Mouse (Mus musculus): ENCODE measurements around the gene Arntl.

The Arntl gene

DNA sequence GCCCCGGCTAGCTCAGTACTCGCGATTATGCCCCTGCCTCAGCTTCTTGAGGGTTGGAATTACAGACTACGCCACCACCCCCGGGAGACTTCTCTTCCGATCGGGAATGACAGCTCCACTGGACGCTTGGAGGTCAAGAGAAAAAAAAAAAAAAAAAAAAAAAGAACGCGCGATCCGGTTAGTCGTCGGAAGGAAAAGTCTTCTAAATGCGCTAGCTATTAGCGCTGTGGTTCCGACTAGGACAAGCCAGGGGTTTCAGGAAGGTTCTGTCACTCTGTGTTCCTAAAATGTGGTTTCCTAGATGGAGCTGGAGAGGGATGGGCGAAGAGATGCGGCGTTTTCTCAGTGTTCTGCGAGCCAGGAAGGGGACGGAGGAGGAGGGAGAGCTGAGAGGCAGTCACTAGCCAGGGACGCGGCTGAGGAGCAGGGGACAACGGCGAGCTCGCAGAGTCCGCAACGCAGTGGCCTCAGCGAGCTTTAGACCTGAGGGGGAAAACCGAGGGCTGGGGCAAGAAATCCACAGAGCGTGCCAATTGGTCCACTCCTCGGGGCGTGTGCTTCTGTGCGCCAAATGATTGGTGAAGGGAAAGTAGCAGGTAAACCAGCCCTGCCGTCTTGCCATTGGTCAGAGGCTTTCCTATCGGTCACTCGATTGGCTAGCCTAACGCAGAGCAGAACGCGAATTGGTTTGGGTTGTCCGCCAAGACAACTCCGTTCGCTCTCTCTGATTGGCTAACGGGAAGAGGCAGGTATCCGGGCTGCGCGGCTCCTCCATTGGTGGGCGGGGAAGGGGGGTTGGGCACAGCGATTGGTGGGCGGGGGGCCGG lies at the start of gene Arntl:
Gene Arntl (plus strand): TSS at position 822 of the 827 bp plus-strand sequence.
- DNase-seq (ENCODE audit: low spot score), result peak; percentile 99

DNA sequence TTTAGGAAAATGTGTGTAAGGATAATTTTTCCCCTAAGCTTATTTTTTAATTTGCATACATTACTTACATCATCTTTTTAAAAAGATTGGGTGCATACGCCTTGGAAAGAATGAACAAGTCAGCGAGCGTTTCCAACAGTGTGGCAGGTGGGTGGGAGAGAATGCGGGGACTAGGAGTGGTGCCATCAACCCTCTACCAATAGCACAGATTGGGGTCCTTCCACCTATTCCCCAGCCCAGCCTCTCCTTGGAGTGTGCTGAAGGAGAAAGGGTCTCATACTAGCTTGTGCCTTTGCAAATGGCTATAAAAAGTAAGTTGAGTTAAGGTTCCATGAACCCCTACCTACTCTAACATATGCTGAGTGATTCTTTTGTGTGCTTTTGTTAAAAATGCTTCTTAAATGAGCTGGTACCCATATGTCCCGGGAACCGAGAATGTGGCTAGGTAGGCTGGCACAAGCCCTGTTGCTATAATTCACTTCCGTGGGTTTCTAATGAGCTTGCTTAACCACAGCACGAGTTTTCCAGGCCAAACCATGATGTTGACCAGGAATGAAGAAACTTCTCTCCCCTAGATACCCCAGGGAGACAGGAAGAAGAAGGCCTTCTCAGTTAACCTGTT lies 46.1 kb upstream of the Arntl start:
- no peak for DNase-seq (ENCODE audit: low spot score)

DNA sequence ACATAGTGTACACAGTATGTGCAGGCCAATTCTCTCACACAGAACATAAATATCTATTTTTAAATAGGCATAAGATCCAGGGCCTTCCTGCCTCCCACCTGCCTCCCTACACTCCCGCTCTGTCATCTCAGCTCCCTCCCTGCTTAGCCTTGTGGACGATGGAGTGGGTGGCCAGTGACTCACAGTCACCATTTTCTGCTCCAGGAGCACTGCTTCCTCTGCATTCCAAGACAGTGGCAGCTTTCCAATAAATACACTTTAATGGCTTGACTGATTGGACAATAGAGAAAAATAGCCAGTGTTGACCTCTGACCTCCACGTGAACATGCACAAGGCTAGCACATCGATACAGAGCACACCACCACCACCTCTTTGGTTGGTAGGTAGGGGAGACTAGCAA lies 42.5 kb upstream of the Arntl start:
- peak; percentile 36 for DNase-seq (ENCODE audit: low spot score)

GRCm38 (mm10) chr7:113167092-113167491 lies 40.2 kb upstream of the Arntl start:
- peak; percentile 41 for DNase-seq (ENCODE audit: low spot score)

GRCm38 (mm10) chr7:113168609-113169008 lies 38.7 kb upstream of the Arntl start:
- DNase-seq (ENCODE audit: low spot score), result no peak

GRCm38 (mm10) chr7:113172425-113172824 lies 34.8 kb upstream of the Arntl start:
- no peak for DNase-seq (ENCODE audit: low spot score)

GRCm38 (mm10) chr7:113175481-113175880 lies 31.8 kb upstream of the Arntl start:
- no peak for DNase-seq (ENCODE audit: low spot score)

DNA sequence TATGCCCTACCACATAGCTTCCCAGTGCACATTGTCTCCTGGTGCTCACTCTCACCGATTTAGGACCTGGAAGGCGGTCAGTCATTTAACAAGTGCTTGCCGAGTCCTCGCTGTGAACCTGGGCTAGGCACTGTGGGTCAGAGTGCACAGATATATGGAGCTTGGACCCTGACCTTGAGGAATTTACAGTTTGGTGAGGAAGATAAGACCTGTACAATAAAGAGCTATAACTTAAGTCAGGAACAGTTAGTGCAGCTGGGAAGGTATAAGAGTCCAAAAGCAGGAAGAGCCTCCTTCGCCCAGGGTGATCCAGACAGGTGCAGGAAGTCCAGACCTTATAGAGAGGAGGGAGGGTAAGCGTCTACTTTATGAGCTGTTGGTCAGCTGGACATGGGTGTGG lies 29.2 kb upstream of the Arntl start:
- DNase-seq (ENCODE audit: low spot score), result no peak

DNA sequence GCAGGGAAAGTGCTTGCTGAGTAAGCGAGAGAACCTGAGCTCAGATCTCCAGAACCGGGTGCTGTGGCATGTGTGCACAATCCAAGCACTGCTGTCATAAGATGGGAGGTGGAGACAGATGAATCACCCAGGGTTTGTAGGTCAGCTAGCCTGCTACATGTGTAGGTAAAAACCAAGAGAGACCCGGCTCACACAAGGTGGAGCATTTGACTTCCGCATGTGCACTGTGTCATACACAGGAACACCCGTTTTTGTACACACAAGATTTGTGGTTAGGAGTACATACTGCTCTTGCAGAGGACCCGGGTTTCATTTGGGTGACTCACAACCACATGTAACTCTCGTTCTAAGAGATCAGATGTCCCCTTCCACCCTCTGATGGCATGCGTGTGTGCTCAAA lies 23.5 kb upstream of the Arntl start:
- DNase-seq (ENCODE audit: low spot score), result no peak

GRCm38 (mm10) chr7:113185056-113185455 lies 22.2 kb upstream of the Arntl start:
- DNase-seq (ENCODE audit: low spot score), result no peak

DNA sequence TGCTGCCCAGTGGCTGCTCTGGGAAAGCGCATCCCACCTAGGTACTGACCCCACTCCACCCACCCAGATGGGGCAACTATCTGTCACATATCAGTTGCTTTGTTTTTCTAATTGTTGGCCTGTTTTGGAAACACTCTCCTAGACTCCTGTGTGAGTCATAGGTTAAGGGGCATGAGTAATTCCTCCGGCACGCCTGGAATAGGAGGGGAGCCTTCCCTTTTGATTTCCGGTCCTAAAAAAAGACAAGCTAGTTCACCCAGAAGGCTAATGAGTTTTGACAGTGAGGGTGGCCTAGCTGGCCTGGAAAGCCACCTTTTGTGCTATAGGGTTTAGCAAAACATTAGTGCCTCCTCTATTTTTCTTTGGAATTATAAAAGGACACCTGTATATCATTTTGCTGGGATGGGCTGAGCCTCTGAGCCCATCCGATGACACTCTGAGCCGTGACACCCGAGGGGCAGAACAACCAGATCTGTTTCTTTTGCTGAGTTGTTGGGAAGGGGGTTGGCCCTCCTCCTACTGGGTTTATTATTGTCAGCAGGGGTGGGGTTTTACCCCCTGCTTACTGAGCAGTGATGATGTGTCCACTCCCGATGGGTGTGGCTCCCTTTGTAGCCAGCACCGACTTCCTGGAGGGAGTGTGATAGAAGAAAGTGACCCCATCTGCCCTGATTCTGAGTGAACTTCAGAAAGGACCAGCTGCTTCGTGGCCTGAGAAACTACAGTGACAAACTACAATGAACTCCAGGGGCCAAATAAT lies 21.0 kb upstream of the Arntl start:
- DNase-seq (ENCODE audit: low spot score), result no peak

DNA sequence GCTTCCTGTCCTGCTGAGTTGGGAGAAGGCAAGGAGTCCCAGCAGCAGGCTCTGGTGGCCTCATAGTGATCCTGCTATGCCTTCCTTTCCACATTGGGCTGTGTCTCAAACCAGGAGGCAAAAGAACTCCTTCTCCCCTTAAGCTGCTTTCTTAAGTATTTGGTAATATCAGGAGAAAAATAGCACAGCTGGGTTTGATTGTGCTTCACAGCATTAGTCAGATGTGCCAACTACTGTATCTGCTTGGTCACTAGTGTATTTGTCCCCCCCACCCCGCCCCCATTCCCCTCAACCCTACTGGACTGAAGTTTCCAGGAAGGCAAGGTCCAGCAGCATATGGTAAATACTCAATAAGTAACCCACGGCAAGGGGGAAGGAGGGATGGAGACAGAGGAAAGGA lies 19.2 kb upstream of the Arntl start:
- no peak for DNase-seq (ENCODE audit: low spot score)

- no peak for DNase-seq (ENCODE audit: low spot score)
Measured at GRCm38 (mm10) chr7:113188566-113188965, 18.7 kb upstream of the Arntl start.

GRCm38 (mm10) chr7:113191787-113192186 lies 15.5 kb upstream of the Arntl start:
- DNase-seq (ENCODE audit: low spot score), result no peak

- DNase-seq (ENCODE audit: low spot score), result no peak
Measured at GRCm38 (mm10) chr7:113192714-113193365, 14.4 kb upstream of the Arntl start.

- no peak for DNase-seq (ENCODE audit: low spot score)
Measured at GRCm38 (mm10) chr7:113193872-113194271, 13.4 kb upstream of the Arntl start.

- no peak for DNase-seq (ENCODE audit: low spot score)
Measured at GRCm38 (mm10) chr7:113195271-113195670, 12.0 kb upstream of the Arntl start.

DNA sequence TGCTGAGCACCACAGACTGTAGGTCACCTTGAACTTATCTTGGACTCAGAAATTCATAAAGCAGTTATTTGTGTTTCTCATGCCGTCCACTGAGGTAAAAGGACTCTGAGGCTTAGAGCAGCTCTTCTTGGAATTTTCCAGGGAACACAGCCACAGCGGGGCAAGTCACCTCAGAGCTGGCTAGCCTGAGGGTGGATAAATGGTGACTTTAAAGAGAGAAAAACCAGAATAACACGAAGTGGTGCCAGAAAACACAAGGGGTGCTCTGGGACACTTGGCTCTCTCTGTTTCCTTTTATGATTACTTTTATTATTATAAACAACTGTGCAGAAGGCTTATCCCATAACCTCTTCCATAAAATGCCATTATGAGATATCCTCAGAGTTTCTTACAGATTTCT lies 11.1 kb upstream of the Arntl start:
- DNase-seq (ENCODE audit: low spot score), result no peak

- DNase-seq (ENCODE audit: low spot score), result no peak
Measured at GRCm38 (mm10) chr7:113197161-113197775, 10.0 kb upstream of the Arntl start.

GRCm38 (mm10) chr7:113201584-113201983 lies 5.7 kb upstream of the Arntl start:
- no peak for DNase-seq (ENCODE audit: low spot score)

DNA sequence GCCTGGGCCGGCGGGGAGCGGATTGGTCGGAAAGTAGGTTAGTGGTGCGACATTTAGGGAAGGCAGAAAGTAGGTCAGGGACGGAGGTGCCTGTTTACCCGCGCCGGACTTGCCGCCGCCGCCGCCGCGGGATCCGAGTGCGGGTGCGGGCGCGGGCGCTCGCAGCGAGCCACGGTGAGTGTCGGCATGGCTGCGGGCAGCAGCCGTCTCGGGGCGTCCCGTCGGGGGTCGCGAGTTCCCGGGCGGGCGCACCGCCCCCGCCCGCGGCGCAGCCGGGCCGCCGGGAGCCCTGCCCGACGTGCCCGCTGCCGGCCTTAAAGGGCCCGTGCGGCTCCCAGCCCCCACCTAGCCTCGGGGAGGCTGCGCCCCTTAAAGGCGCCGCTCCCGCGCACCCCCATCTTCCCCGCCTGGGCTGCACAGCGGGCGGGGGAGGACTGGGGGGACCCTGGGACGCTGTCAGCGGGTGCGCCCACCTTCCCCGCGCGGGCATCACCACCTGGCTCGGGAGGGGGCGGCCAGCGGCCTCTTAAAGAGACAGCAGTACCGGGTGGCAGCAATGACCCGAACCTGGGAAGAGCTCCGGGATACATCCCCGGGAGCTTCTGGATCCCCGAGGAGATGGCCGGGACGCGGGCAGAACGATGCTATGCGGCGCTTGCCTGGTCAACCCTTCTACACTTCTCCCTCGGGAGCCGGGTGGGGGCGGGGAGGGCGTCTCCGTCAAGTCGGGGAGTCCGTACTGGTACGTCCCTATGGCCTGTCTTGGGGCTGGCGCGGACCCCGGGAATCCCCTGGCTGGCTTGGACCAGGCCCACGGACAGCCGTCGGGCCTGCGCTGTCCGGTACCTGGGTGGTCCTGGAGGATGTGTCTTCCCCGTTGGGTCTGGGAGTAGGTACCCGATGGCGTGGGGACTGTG lies 464 bp downstream of the Arntl start:
- DNase-seq (ENCODE audit: low spot score), result peak; percentile 37
